Mouse (Mus musculus) Patski (cell line): Measurements from ENCODE around the gene Helq. TPM values are rescaled to one million over a fixed set of nuclear protein-coding genes. Genes with fewer than 3 reads are reported as not detected.

Experiments
- ATAC-seq: fragments of 100-300 bp; one replicate; pipeline ENCODE4 v1.8.0; 2021
- CTCF ChIA-PET: fragments of 350-600 bp; sonication (Branson Sonifier 250); formaldehyde crosslinking; loops from one replicate; lab custom pipeline; 2022; ENCODE audit warnings: inconsistent platforms; lab: Charles Lee
- POLR2A ChIA-PET: fragments of 350-600 bp; sonication (Branson Sonifier 250); formaldehyde crosslinking; loops from one replicate; lab custom pipeline; 2022; ENCODE audit warnings: antibody characterized with exemption, inconsistent platforms; lab: Charles Lee
- DNase-seq: peaks from one replicate; pipeline ENCODE4 v3.0.0-alpha.2; 2011; ENCODE audit warnings: low read depth, low spot score
- H3K27me3 ChIP-seq: fragments of 371-371 bp; one replicate; pipeline ENCODE4 v1.5.1; 2021
- CTCF ChIP-seq: fragments of 100-300 bp; IDR thresholded peaks from one replicate; pipeline ENCODE4 v1.5.1; 2021
- in situ Hi-C: fragments of 300-500 bp; cut with MboI; formaldehyde crosslinking; loops from 3 replicates; pipeline ENCODE4 v1.11.1; 2018; ENCODE audit warnings: low pct_unique_long_range_greater_than_20kb, mixed read lengths
- polyA plus RNA-seq: library from polyadenylated mRNA; unstranded; gene quantifications from one replicate; pipeline ENCODE4 v1.2.3, GENCODE M21; 2021

Gene Helq
- polyA plus RNA-seq, 1 experiment from 2014 or later: 22.8 TPM

- in situ Hi-C loops: loop anchor here (5.0 kb wide), 1 partner anchor 247 kb away; no protein-coding TSS in a partner anchor
- CTCF ChIA-PET: interaction anchor here (1.3 kb wide), 2 partner anchors 11 to 118 kb away, joined by 3 read pairs; no protein-coding TSS in a partner anchor
- TF ChIP-seq CTCF: peak; percentile 39
- ATAC-seq (no peak), DNase-seq (no peak)
- H3K27me3 ChIP-seq: no peaks in the 10 kb centered on the region
- POLR2A ChIA-PET: no interaction called here
Observed at GRCm38 (mm10) chr5:100794084-100794483, 4.3 kb downstream of the Helq start.

- ATAC-seq: peak; percentile 82
- no peaks in the 10 kb centered on the region for H3K27me3 ChIP-seq
- in situ Hi-C loops: loop anchor here (5.0 kb wide), 1 partner anchor 245 kb away; no protein-coding TSS in a partner anchor
- ChIA-PET CTCF (interaction anchor here (1.0 to 3.1 kb wide), 11 partner anchors 8 to 124 kb away, joined by 3 to 11 read pairs (median 3); partner anchors contain the start of gene Coq2), POLR2A (no interaction called here)
- DNase-seq: peak; percentile 86
- no peak for TF ChIP-seq CTCF
Observed at GRCm38 (mm10) chr5:100792261-100792660, 6.1 kb downstream of the Helq start.

- in situ Hi-C loops: no loop called here
- ChIA-PET CTCF (no interaction called here), POLR2A (no interaction called here)
- TF ChIP-seq CTCF: no peak
- H3K27me3 ChIP-seq: no peaks in the 10 kb centered on the region
- DNase-seq (no peak), ATAC-seq (no peak)
Observed at GRCm38 (mm10) chr5:100787527-100787926, 10.9 kb downstream of the Helq start.

GRCm38 (mm10) chr5:100779002-100779401, 19.4 kb downstream of the Helq start:
- in situ Hi-C loops: no loop called here
- DNase-seq (no peak), ATAC-seq (no peak)
- POLR2A ChIA-PET: no interaction called here
- CTCF ChIA-PET: interaction anchor here (1.6 kb wide), 1 partner anchor 13 kb away, joined by 3 read pairs; no protein-coding TSS in a partner anchor
- no peaks in the 10 kb centered on the region for H3K27me3 ChIP-seq
- no peak for TF ChIP-seq CTCF

DNA sequence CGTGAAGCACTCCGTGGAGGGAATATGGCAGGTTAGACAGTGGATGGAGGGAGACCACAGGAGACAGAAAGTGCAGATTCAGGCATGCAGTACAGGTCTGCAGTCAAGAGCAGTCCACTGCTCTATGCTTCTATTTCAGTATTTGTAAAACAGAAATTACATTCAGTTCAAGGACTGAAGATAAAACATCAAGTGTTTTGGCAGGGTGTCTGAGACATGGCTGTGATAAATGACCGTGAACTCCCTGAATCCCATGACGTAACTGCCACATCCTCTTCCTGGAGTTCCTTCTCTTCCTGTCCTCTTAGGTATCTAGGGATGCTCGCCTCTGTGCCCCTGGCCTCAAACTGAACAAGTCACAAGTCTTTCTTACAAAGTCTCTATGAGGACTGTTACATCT, 21.5 kb downstream of the Helq start:
- ATAC-seq (no peak), DNase-seq (no peak)
- ChIA-PET CTCF (interaction anchor here (0.7 kb wide), 1 partner anchor 12 kb away, joined by 3 read pairs; no protein-coding TSS in a partner anchor), POLR2A (no interaction called here)
- no peaks in the 10 kb centered on the region for H3K27me3 ChIP-seq
- in situ Hi-C loops: no loop called here
- no peak for TF ChIP-seq CTCF

DNA sequence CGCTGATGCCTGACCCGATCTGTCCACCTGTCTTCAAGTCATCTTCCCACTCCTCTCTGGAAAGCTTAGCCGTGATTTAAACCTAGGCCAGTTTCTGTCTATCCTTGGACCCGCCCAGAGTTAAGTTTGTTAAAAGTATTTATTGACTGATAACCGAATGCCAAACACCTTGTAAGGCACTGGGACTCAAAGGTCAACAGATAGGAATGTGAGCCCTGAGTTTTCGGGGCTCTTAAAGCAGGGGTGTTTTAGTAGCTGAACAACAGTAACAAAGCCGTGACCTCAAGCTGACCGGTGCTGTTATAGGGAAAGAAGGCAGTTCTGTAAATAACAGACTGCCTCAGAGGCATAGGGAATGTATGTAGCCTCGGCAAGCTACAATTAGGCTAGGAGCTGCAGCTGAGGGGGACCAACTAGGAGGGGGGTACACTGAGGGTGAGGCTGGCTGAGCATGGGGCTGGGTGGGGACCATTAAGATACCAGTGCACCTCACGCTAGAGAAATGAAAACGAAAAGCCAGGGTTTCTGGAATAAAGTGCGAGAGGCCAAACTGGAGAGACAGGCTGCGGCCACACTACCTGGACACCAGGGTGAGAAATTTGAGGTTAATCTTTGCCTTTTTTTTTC, 22.5 kb downstream of the Helq start:
- H3K27me3 ChIP-seq: no peaks in the 10 kb centered on the region
- CTCF ChIA-PET: interaction anchor here (1.2 kb wide), 1 partner anchor 16 kb away, joined by 3 read pairs; no protein-coding TSS in a partner anchor
- POLR2A ChIA-PET: no interaction called here
- no peak for TF ChIP-seq CTCF
- in situ Hi-C loops: no loop called here
- no peak for DNase-seq
- ATAC-seq: no peak

GRCm38 (mm10) chr5:100771575-100771974, 26.8 kb downstream of the Helq start:
- ChIA-PET CTCF (no interaction called here), POLR2A (no interaction called here)
- TF ChIP-seq CTCF: no peak
- ATAC-seq: no peak
- no peaks in the 10 kb centered on the region for H3K27me3 ChIP-seq
- DNase-seq: no peak
- in situ Hi-C loops: no loop called here

- ChIA-PET CTCF (interaction anchor here (0.7 to 2.4 kb wide), 4 partner anchors 10 to 23 kb away, joined by 3 to 6 read pairs (median 3); no protein-coding TSS in a partner anchor), POLR2A (no interaction called here)
- in situ Hi-C loops: no loop called here
- DNase-seq (no peak), ATAC-seq (no peak)
- TF ChIP-seq CTCF: no peak
- H3K27me3 ChIP-seq: no peaks in the 10 kb centered on the region
Observed at GRCm38 (mm10) chr5:100766026-100766425, 32.4 kb downstream of the Helq start.

GRCm38 (mm10) chr5:100761736-100762135, 36.7 kb downstream of the Helq start:
- TF ChIP-seq CTCF: no peak
- in situ Hi-C loops: no loop called here
- ATAC-seq (no peak), DNase-seq (no peak)
- no peaks in the 10 kb centered on the region for H3K27me3 ChIP-seq
- ChIA-PET CTCF (interaction anchor here (1.2 to 1.6 kb wide), 2 partner anchors 11 to 12 kb away, joined by 3 read pairs; no protein-coding TSS in a partner anchor), POLR2A (no interaction called here)

DNA sequence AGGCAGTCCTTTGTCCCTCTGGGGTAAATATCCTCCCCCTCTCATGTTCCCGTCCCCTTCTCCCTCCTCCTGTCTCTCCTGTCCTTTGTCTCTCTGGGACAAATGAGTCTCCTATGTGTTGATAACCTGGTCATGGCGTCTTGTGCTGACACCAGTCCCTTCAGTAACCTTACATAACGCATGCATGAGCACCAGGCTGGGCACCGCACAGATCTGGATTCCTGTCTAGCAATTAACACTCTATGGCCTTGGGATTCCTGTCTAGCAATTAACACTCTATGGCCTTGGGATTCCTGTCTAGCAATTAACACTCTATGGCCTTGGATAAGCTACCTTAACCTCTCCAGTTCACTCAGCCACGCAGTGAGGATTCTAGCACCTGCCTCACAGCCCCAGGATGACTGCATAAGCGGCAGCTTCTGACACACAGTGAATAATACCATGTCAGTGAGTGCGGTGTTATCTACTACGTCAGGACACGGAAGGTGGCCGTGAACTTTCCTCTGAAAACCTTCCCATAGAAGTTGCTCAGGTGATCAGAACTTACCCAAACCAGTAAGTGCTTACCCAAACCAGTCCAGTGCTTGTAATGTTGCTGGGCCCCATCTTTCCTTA, 38.2 kb downstream of the Helq start:
- no peak for ATAC-seq
- CTCF ChIA-PET: no interaction called here
- H3K27me3 ChIP-seq: no peaks in the 10 kb centered on the region
- in situ Hi-C loops: no loop called here
- POLR2A ChIA-PET: no interaction called here
- DNase-seq: no peak
- TF ChIP-seq CTCF: no peak

- in situ Hi-C loops: no loop called here
- ChIA-PET POLR2A (no interaction called here), CTCF (no interaction called here)
- DNase-seq (no peak), ATAC-seq (no peak)
- TF ChIP-seq CTCF: no peak
- no peaks in the 10 kb centered on the region for H3K27me3 ChIP-seq
Observed at GRCm38 (mm10) chr5:100758121-100758520, 40.3 kb downstream of the Helq start.
